Mouse (Mus musculus): ENCODE data around the gene Slc6a6. TPM values are rescaled to one million over a fixed set of nuclear protein-coding genes. Genes with fewer than 3 reads are reported as not detected.

Gene Slc6a6
- polyA plus RNA-seq, 1 experiment = not detected

DNA sequence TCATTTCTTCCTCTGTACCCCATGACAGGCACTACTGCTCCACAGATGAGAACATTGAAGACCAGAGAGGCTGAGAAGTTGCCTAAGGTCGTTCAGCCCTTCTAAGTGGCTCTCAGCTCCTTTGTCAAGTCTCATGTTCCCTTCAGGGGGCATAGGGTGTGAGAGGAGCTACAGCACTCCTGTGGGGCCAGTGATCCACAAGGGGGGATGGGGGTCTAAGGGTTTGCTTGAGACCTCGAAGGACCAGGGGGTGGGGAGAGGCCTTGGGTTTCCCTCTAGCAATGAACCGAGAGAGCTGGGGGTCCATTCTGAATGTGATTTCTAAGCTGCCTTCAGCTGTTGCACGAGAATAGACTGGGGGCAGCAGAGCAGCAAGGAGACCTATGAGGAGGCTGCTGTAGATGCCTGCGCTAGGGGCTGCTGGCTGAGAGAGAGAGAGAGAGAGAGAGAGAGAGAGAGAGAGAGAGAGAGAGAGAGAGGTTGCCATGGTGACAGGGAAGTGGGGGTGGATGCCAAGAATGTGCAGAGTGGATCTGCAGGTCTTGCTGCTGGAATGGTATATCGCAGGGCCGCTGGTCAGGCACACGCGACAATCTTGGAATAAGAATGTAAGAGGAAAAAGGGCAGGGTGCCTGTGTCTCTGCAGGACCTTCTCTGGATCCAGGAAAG lies 36.1 kb downstream of the Slc6a6 start:
- Histone ChIP-seq H3K4me1 (ENCODE audit: control insufficient read depth, insufficient read depth, low read length) (peaks cover 54% of the 10 kb centered on the region), H3K4me3 (ENCODE audit: insufficient read depth, low read depth, low read length) (0 out of 2 replicates have a peak overlapping the region, but pooled peaks have one; percentile 2), H3K27ac (ENCODE audit: insufficient read depth, low read depth, low read length) (peak overlapping the region; percentile 96)
- no peak for TF ChIP-seq POLR2A (IDR thresholded peaks at IDR 0.05; ENCODE audit: insufficient read depth, low read depth, low read length)
- no peak for TF ChIP-seq CTCF (IDR thresholded peaks at IDR 0.05; ENCODE audit: insufficient read depth, low read depth, low read length)
- WGBS = 10% methylated on average over 9 of the region's 9 CpGs

- no peak for TF ChIP-seq CTCF (IDR thresholded peaks at IDR 0.05; ENCODE audit: insufficient read depth, low read depth, low read length)
- TF ChIP-seq POLR2A (IDR thresholded peaks at IDR 0.05; ENCODE audit: insufficient read depth, low read depth, low read length) = no peak
- H3K4me3 ChIP-seq (ENCODE audit: insufficient read depth, low read depth, low read length) = 0 out of 2 replicates have a peak overlapping the region, but pooled peaks have one; percentile 2
- 64% methylated on average over 4 of the region's 4 CpGs for WGBS
- peak overlapping the region; percentile 96 for H3K27ac ChIP-seq (ENCODE audit: insufficient read depth, low read depth, low read length)
- H3K4me1 ChIP-seq (ENCODE audit: control insufficient read depth, insufficient read depth, low read length) = peaks cover 49% of the 10 kb centered on the region
These were observed 36.8 kb downstream of the Slc6a6 start for GRCm38 (mm10) chr6:91720588-91721214.

DNA sequence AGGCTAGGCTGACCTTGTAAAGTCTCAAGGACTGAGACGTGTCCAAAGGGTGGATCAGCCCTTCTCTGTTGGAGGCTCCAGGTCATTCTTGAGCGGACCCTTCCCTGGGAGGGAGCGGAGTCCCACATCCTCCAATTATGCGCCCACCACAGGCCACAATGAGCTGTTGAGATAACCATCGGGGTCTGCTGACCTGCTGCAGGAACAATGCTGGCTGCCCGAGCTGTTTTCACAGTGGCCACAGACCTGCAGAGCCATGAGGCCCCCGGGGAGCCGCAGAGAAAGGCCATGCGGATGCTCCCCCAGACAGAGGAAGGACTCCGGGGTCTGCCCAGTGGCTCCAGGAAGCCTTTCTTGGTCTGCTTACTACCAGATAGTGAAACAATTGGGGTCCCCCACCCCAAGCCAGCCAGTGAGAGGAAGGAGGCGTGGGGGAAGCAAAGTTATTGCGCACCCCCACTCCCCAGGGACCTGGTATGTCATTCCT lies 37.4 kb downstream of the Slc6a6 start:
- H3K4me1 ChIP-seq (ENCODE audit: control insufficient read depth, insufficient read depth, low read length) = peaks cover 51% of the 10 kb centered on the region
- 64% methylated on average over 12 of the region's 12 CpGs for WGBS
- no peak overlapping the region for H3K27ac ChIP-seq (ENCODE audit: insufficient read depth, low read depth, low read length)
- no peak overlapping the region for H3K4me3 ChIP-seq (ENCODE audit: insufficient read depth, low read depth, low read length)
- TF ChIP-seq CTCF (IDR thresholded peaks at IDR 0.05; ENCODE audit: insufficient read depth, low read depth, low read length) (no peak), POLR2A (IDR thresholded peaks at IDR 0.05; ENCODE audit: insufficient read depth, low read depth, low read length) (no peak)

- no peak overlapping the region for H3K4me3 ChIP-seq (ENCODE audit: insufficient read depth, low read depth, low read length)
- H3K4me1 ChIP-seq (ENCODE audit: control insufficient read depth, insufficient read depth, low read length) = peaks cover 45% of the 10 kb centered on the region
- H3K27ac ChIP-seq (ENCODE audit: insufficient read depth, low read depth, low read length) = no peak overlapping the region
- WGBS = 81% methylated on average over 1 of the region's 1 CpGs
- no peak for TF ChIP-seq CTCF (IDR thresholded peaks at IDR 0.05; ENCODE audit: insufficient read depth, low read depth, low read length)
- no peak for TF ChIP-seq POLR2A (IDR thresholded peaks at IDR 0.05; ENCODE audit: insufficient read depth, low read depth, low read length)
These were observed 43.5 kb downstream of the Slc6a6 start for GRCm38 (mm10) chr6:91727361-91727760.

GRCm38 (mm10) chr6:91728939-91729619 lies 45.2 kb downstream of the Slc6a6 start:
- 38% methylated on average over 6 of the region's 6 CpGs for WGBS
- H3K27ac ChIP-seq (ENCODE audit: insufficient read depth, low read depth, low read length) = peak overlapping the region; percentile 49
- TF ChIP-seq POLR2A (IDR thresholded peaks at IDR 0.05; ENCODE audit: insufficient read depth, low read depth, low read length) (no peak), CTCF (IDR thresholded peaks at IDR 0.05; ENCODE audit: insufficient read depth, low read depth, low read length) (no peak)
- no peak overlapping the region for H3K4me3 ChIP-seq (ENCODE audit: insufficient read depth, low read depth, low read length)
- peaks cover 42% of the 10 kb centered on the region for H3K4me1 ChIP-seq (ENCODE audit: control insufficient read depth, insufficient read depth, low read length)

DNA sequence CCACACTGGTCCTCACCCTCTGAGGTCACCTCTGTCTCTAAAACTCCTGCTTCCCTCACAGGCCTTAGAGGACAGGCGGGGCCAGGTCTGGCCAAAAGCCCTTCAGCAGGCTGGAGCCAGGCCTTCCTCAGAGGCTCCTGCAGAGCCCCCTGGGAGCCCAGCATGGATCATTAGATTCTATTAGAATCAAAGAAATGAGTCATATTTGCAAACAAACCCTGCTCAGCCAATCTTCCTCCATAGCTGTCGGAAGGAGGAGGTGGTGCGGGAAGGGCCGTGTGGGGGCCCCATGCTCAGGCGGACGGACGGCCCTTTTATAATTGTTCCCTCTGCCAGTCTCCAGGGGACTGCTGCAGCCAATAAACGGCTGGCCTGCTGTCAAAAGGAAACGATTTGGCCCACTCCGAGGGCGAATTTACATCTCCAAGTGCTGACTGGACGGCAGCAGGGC lies 45.8 kb downstream of the Slc6a6 start:
- Histone ChIP-seq H3K27ac (ENCODE audit: insufficient read depth, low read depth, low read length) (peak overlapping the region; percentile 61), H3K4me1 (ENCODE audit: control insufficient read depth, insufficient read depth, low read length) (peaks cover 42% of the 10 kb centered on the region), H3K4me3 (ENCODE audit: insufficient read depth, low read depth, low read length) (no peak overlapping the region)
- TF ChIP-seq CTCF (IDR thresholded peaks at IDR 0.05; ENCODE audit: insufficient read depth, low read depth, low read length) (no peak), POLR2A (IDR thresholded peaks at IDR 0.05; ENCODE audit: insufficient read depth, low read depth, low read length) (no peak)
- 9% methylated on average over 12 of the region's 12 CpGs for WGBS

DNA sequence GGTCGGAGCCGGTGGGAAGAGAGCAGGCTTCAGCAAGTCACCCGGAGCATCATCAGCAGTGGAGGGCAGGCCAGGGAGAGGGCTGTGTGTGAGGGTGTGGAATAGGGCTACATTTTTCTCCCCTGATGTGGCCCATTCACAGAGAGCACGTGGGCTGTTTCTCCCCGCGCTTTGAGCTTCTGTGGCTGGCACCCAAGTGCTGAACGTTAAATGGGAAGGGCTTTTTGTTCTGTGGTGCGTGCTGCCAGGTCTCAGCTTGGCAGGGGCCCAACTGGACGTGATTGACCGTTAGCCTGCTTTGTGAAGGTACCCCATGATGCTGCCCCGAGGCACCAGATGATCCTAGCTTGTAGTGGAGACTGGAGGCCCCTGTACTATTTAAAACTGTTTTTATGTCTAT lies 48.3 kb downstream of the Slc6a6 start:
- TF ChIP-seq POLR2A (IDR thresholded peaks at IDR 0.05; ENCODE audit: insufficient read depth, low read depth, low read length) (no peak), CTCF (IDR thresholded peaks at IDR 0.05; ENCODE audit: insufficient read depth, low read depth, low read length) (no peak)
- peaks cover 40% of the 10 kb centered on the region for H3K4me1 ChIP-seq (ENCODE audit: control insufficient read depth, insufficient read depth, low read length)
- no peak overlapping the region for H3K4me3 ChIP-seq (ENCODE audit: insufficient read depth, low read depth, low read length)
- WGBS = 17% methylated on average over 11 of the region's 11 CpGs
- no peak overlapping the region for H3K27ac ChIP-seq (ENCODE audit: insufficient read depth, low read depth, low read length)

- Histone ChIP-seq H3K4me3 (ENCODE audit: insufficient read depth, low read depth, low read length) (no peak overlapping the region), H3K4me1 (ENCODE audit: control insufficient read depth, insufficient read depth, low read length) (peaks cover 18% of the 10 kb centered on the region), H3K27ac (ENCODE audit: insufficient read depth, low read depth, low read length) (no peak overlapping the region)
- WGBS = 25% methylated on average over 5 of the region's 5 CpGs
- TF ChIP-seq CTCF (IDR thresholded peaks at IDR 0.05; ENCODE audit: insufficient read depth, low read depth, low read length) (no peak), POLR2A (IDR thresholded peaks at IDR 0.05; ENCODE audit: insufficient read depth, low read depth, low read length) (no peak)
These were observed 52.6 kb downstream of the Slc6a6 start for GRCm38 (mm10) chr6:91736471-91736870.

DNA sequence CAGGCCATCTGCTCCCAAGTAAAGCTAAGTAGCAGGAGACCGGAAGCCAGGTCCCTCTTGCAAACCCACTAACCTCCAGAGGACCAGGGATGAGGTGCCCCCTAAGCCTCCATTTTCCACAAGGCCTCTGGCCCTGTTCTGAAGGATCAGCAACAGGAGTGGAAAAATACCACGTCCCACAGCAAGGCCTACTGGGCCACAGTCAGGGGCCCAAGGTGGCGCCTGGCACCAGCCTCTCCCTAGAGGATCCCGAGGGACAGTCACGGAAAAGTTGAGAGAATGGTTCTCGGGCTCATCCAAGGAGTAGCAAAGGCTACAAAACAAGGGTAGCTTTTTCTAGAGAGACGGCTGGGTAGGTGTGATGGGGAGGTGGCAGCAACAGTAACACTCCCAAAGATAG lies 53.6 kb downstream of the Slc6a6 start:
- no peak overlapping the region for H3K4me3 ChIP-seq (ENCODE audit: insufficient read depth, low read depth, low read length)
- peaks cover 11% of the 10 kb centered on the region; the same call in 1 of the 2 replicates for H3K4me1 ChIP-seq (ENCODE audit: control insufficient read depth, insufficient read depth, low read length)
- H3K27ac ChIP-seq (ENCODE audit: insufficient read depth, low read depth, low read length) = no peak overlapping the region
- TF ChIP-seq POLR2A (IDR thresholded peaks at IDR 0.05; ENCODE audit: insufficient read depth, low read depth, low read length) (no peak), CTCF (IDR thresholded peaks at IDR 0.05; ENCODE audit: insufficient read depth, low read depth, low read length) (no peak)
- 79% methylated on average over 7 of the region's 7 CpGs for WGBS

All from olfactory bulb, adult 2 months (tissue).